Mouse (Mus musculus) heart, embryonic 11.5 days (tissue): ENCODE measurements around the gene Anapc15-ps. TPM values are rescaled to one million over a fixed set of nuclear protein-coding genes. Genes with fewer than 3 reads are reported as not detected.

Experiments
- ATAC-seq: fragments of 200-750 bp; cut with Nextera tagmentation; replicated peaks from 2 replicates; pipeline ENCODE4 v1.8.0; 2017; ENCODE audit warnings: moderate library complexity; ENCODE audit not compliant: insufficient number of reproducible peaks, low FRiP score, low TSS enrichment
- H3K27ac ChIP-seq: fragments of 300-500 bp; sonication (generic); 2 replicates; pipeline ENCODE4 v1.5.1; 2014; ENCODE audit warnings: mild to moderate bottlenecking, low read depth, low read length
- H3K27me3 ChIP-seq: fragments of 300-500 bp; sonication (generic); 2 replicates; pipeline ENCODE4 v1.6.1; 2014; ENCODE audit warnings: mild to moderate bottlenecking, low read length, mixed read lengths; ENCODE audit not compliant: control insufficient read depth, insufficient read depth
- H3K36me3 ChIP-seq: fragments of 300-500 bp; sonication (generic); 2 replicates; pipeline ENCODE4 v1.6.1; 2014; ENCODE audit warnings: mild to moderate bottlenecking, low read length, moderate library complexity, mixed read lengths; ENCODE audit not compliant: control insufficient read depth, insufficient read depth
- H3K4me1 ChIP-seq: fragments of 300-500 bp; sonication (generic); 2 replicates; pipeline ENCODE4 v1.6.1; 2014; ENCODE audit warnings: low read length; ENCODE audit not compliant: control insufficient read depth, insufficient read depth
- H3K4me2 ChIP-seq: fragments of 300-500 bp; sonication (generic); 2 replicates; pipeline ENCODE4 v1.6.1; 2014; ENCODE audit warnings: mild to moderate bottlenecking, moderate library complexity
- H3K4me3 ChIP-seq: fragments of 300-500 bp; sonication (generic); 2 replicates; pipeline ENCODE4 v1.5.1; 2014; ENCODE audit warnings: low read depth, low read length
- H3K9ac ChIP-seq: fragments of 300-500 bp; sonication (generic); 2 replicates; pipeline ENCODE4 v1.6.1; 2014; ENCODE audit warnings: mild to moderate bottlenecking, low read depth, low read length, moderate library complexity
- H3K9me3 ChIP-seq: fragments of 300-500 bp; sonication (generic); replicated peaks from 2 replicates; pipeline ENCODE4 v1.6.1; 2016; ENCODE audit warnings: low read length; ENCODE audit not compliant: control insufficient read depth
- WGBS: fragments of 180-500 bp; shearing (Covaris S2); extraction: QIAGEN DNeasy Blood & Tissue Kit; methylation state at CpG from one replicate; pipeline ENCODE4 v1.1.7; 2014; ENCODE audit not compliant: insufficient replicate concordance; 5-methylcytosine and 5-hydroxymethylcytosine counted together
- polyA plus RNA-seq: library from polyadenylated mRNA; unstranded; fragments of >200 nt; fragmentation: Nextera tagmentation; extraction: Ambion mirVana; gene quantifications from 2 replicates; pipeline ENCODE4 v1.2.1, GENCODE M21; 2014

Gene Anapc15-ps
- polyA plus RNA-seq, 1 experiment from 2014 or later: not detected

DNA sequence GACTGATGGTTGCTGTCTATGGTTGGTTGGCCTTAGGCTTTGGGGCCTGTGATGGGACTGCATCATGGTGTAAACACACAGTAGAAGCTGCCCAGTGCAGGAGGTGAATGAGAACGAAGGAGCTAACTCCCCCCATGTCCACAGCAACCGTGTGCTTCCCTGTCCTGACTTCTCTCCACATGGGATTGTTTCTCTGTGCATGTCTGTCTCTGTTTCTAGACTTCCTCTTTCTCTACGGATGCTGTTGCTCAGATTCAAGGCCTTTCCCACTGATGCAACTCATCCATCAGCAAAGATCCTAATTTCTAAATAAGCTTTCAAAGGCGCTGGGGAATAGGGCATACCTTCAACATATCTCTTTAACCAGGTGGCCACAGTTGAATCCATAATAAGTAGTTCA lies 3.4 kb downstream of the Anapc15-ps start:
- H3K4me2 ChIP-seq: no peak overlapping the region
- WGBS: 83% methylated on average over 4 of the region's 4 CpGs
- H3K27ac ChIP-seq: no peak overlapping the region
- no peaks in the 10 kb centered on the region for H3K36me3 ChIP-seq
- H3K27me3 ChIP-seq: no peaks in the 10 kb centered on the region
- H3K4me1 ChIP-seq: 0 out of 2 replicates have a peak, but pooled peaks cover 3% of the 10 kb centered on the region
- H3K9me3 ChIP-seq: no peaks in the 10 kb centered on the region
- no peak overlapping the region for H3K4me3 ChIP-seq
- ATAC-seq: no peak
- no peak overlapping the region for H3K9ac ChIP-seq

DNA sequence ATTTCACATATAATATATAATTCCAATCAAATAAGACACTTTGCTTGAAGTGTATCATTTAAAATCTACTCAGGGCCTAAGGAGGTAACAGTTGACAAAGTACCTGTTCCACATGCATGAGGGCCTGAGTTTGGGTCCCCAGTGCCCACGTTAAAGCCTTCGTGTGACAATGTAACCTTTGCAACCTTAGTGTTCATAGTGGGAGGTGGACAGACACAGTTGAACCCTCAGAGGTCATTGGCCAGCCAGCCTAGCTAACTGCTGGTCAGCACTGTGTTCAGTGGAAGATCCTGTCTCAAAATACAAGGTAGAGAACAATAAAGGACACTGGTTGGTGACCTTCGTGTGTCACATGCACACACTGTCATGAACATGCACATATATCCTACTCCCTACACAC lies 4.2 kb downstream of the Anapc15-ps start:
- Histone ChIP-seq H3K4me2 (no peak overlapping the region), H3K9me3 (no peaks in the 10 kb centered on the region), H3K36me3 (no peaks in the 10 kb centered on the region), H3K27ac (no peak overlapping the region), H3K4me3 (no peak overlapping the region), H3K27me3 (no peaks in the 10 kb centered on the region), H3K4me1 (0 out of 2 replicates have a peak, but pooled peaks cover 3% of the 10 kb centered on the region), H3K9ac (no peak overlapping the region)
- no peak for ATAC-seq
- WGBS: 95% methylated on average over 3 of the region's 3 CpGs

GRCm38 (mm10) chr10:95667371-95668030 lies 5.8 kb downstream of the Anapc15-ps start:
- H3K4me3 ChIP-seq: no peak overlapping the region
- WGBS: 60% methylated on average over 3 of the region's 3 CpGs

GRCm38 (mm10) chr10:95666791-95667190 lies 6.5 kb downstream of the Anapc15-ps start:
- no peaks in the 10 kb centered on the region for H3K36me3 ChIP-seq
- H3K4me2 ChIP-seq: no peak overlapping the region
- H3K27ac ChIP-seq: no peak overlapping the region
- H3K4me1 ChIP-seq: 0 out of 2 replicates have a peak, but pooled peaks cover 3% of the 10 kb centered on the region
- 74% methylated on average over 2 of the region's 2 CpGs for WGBS
- no peak for ATAC-seq
- no peaks in the 10 kb centered on the region for H3K27me3 ChIP-seq
- no peak overlapping the region for H3K4me3 ChIP-seq
- H3K9me3 ChIP-seq: no peaks in the 10 kb centered on the region
- no peak overlapping the region for H3K9ac ChIP-seq

More at GRCm38 (mm10) chr10:95667371-95668030, 5.8 kb downstream of the Anapc15-ps start:
- H3K9ac ChIP-seq: no peak overlapping the region
- ATAC-seq: no peak
- no peaks in the 10 kb centered on the region for H3K27me3 ChIP-seq
- no peaks in the 10 kb centered on the region for H3K9me3 ChIP-seq
- no peak overlapping the region for H3K27ac ChIP-seq
- H3K4me1 ChIP-seq: 0 out of 2 replicates have a peak, but pooled peaks cover 3% of the 10 kb centered on the region
- no peaks in the 10 kb centered on the region for H3K36me3 ChIP-seq
- H3K4me2 ChIP-seq: no peak overlapping the region

GRCm38 (mm10) chr10:95665426-95665990 lies 7.7 kb downstream of the Anapc15-ps start:
- no peak overlapping the region for H3K9ac ChIP-seq
- H3K4me2 ChIP-seq: no peak overlapping the region
- H3K4me1 ChIP-seq: 0 out of 2 replicates have a peak, but pooled peaks cover 3% of the 10 kb centered on the region
- no peak overlapping the region for H3K4me3 ChIP-seq
- WGBS: 29% methylated on average over 11 of the region's 11 CpGs
- no peaks in the 10 kb centered on the region for H3K9me3 ChIP-seq
- no peak for ATAC-seq
- no peaks in the 10 kb centered on the region for H3K36me3 ChIP-seq
- H3K27ac ChIP-seq: no peak overlapping the region
- H3K27me3 ChIP-seq: no peaks in the 10 kb centered on the region

GRCm38 (mm10) chr10:95664613-95665012 lies 8.6 kb downstream of the Anapc15-ps start:
- Histone ChIP-seq H3K4me1 (0 out of 2 replicates have a peak, but pooled peaks cover 3% of the 10 kb centered on the region), H3K9ac (no peak overlapping the region), H3K27me3 (no peaks in the 10 kb centered on the region), H3K9me3 (no peaks in the 10 kb centered on the region), H3K4me3 (no peak overlapping the region), H3K4me2 (no peak overlapping the region), H3K36me3 (no peaks in the 10 kb centered on the region), H3K27ac (no peak overlapping the region)
- 76% methylated on average over 3 of the region's 3 CpGs for WGBS
- ATAC-seq: no peak

- no peaks in the 10 kb centered on the region for H3K36me3 ChIP-seq
- H3K27me3 ChIP-seq: no peaks in the 10 kb centered on the region
- ATAC-seq: no peak
- no peaks in the 10 kb centered on the region for H3K4me1 ChIP-seq
- WGBS: 61% methylated on average over 6 of the region's 6 CpGs
- no peaks in the 10 kb centered on the region for H3K9me3 ChIP-seq
- H3K4me3 ChIP-seq: no peak overlapping the region
- no peak overlapping the region for H3K27ac ChIP-seq
- H3K4me2 ChIP-seq: no peak overlapping the region
- no peak overlapping the region for H3K9ac ChIP-seq
Measured at GRCm38 (mm10) chr10:95660356-95660755, 12.9 kb downstream of the Anapc15-ps start.

DNA sequence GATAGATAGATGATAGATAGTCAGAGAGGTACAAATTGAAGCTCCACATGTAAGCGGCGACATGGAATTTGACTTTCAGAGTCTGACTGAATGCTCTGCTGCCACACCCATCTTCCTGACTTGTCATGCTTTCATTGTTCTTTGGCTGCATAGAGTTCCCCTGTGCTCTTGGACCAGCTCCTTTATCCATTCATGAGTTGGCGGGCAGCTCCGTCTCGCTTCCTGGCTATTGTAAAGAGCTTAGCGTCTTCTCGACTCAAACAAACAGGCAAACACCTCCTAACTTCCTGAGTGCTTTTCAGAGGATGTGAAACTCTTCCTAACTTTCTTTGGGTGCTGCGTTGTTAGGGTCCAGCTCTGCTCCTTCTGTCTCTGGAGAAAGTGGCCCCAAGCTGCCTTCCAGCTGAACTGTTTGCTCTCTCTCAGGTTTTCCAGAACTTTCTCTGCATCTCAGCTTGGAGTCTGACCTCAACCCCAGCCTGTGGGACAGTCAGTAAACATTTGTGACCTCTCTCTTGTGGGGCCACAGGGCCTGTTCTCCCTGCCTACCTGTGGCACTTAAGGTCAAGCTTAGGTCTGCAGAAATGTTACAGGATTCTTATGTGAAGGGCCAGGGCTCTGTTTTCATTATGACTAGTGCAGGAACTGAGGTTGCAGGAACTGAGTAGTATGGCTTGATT lies 13.6 kb downstream of the Anapc15-ps start:
- H3K4me3 ChIP-seq: no peak overlapping the region
- no peaks in the 10 kb centered on the region for H3K4me1 ChIP-seq
- H3K36me3 ChIP-seq: no peaks in the 10 kb centered on the region
- H3K9me3 ChIP-seq: no peaks in the 10 kb centered on the region
- no peaks in the 10 kb centered on the region for H3K27me3 ChIP-seq
- WGBS: 55% methylated on average over 8 of the region's 8 CpGs
- H3K27ac ChIP-seq: no peak overlapping the region
- H3K4me2 ChIP-seq: no peak overlapping the region
- no peak overlapping the region for H3K9ac ChIP-seq
- ATAC-seq: no peak
